Mouse (Mus musculus): ENCODE results near the gene Gbp8. TPM values are rescaled to one million over a fixed set of nuclear protein-coding genes. Genes with fewer than 3 reads are reported as not detected.

The Gbp8 gene
- polyA plus RNA-seq, 2 experiments: 1.6 to 2.0 TPM

DNA sequence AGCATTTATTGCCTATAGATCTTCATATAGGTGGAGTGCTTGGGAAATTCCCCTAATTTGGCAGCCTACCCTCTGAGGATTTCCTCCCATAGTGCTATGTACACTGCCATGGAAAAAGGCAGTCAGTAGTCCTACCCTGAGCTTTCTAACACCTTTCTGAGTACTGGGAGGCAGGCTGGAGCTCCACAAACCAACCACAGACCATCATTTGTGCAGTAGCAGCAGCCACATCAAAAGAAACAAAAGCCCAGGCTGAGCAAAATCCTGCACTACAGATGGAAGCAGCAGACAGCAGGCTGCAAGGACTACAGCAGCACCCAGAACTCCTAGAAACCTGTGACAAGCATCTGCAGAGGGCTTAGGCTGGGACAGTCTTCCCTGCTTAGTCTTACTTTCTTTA lies 129.0 kb downstream of the Gbp8 start:
- Histone ChIP-seq H3K36me3 (replicated peaks; ENCODE audit: control insufficient read depth, insufficient read depth, low read depth) (no peaks in the 10 kb centered on the region), H3K4me3 (ENCODE audit: insufficient read depth in 1 of 2, low read depth in 2 of 2, low read length in 2 of 2) (no peak overlapping the region), H3K27me3 (ENCODE audit: control insufficient read depth, insufficient read depth, low read length) (no peaks in the 10 kb centered on the region), H3K4me1 (replicated peaks; ENCODE audit: control insufficient read depth in 2 of 2, insufficient read depth in 2 of 2, low read length in 1 of 2) (no peaks in the 10 kb centered on the region; a peak in 1 of 4 replicates), H3K9me3 (ENCODE audit: control insufficient read depth, low read length) (no peaks in the 10 kb centered on the region), H3K4me2 (ENCODE audit: low read depth) (no peak overlapping the region), H3K9ac (replicated peaks) (no peak overlapping the region), H3K27ac (no peak overlapping the region)
- no peak for ATAC-seq (ENCODE audit: insufficient read depth)
- no peak for DNase-seq (ENCODE audit: low read depth in 3 of 3, low spot score in 3 of 3)
- TF ChIP-seq CTCF (IDR thresholded peaks at IDR 0.05; ENCODE audit: low read depth): no peak
- TF ChIP-seq EP300 (IDR thresholded peaks at IDR 0.05; ENCODE audit: low read depth): no peak

DNA sequence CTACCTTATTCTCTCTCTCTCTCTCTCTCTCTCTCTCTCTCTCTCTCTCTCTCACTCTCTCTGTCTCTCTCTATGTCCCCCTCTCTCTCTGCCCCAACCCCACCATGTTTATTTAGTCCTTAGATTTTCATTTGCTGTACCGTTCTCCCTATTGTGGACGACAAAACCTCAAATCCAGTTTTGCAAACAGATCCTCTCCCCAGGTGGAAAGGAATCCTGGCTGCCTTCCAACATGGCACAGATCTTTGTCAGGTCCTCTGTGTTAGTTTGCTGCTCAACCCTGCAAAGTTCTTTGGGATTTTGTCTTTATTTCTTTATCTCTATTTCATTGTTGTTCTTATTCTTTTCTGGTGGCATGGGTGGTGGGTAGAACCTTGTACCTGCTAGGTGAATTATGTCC lies 149.9 kb downstream of the Gbp8 start:
- 73% methylated on average over 2 of the region's 2 CpGs for WGBS (ENCODE audit: insufficient replicate concordance)
- Histone ChIP-seq H3K27me3 (ENCODE audit: control insufficient read depth, insufficient read depth, low read length) (no peaks in the 10 kb centered on the region), H3K4me2 (ENCODE audit: low read depth) (no peak overlapping the region), H3K9me3 (ENCODE audit: control insufficient read depth, low read length) (no peaks in the 10 kb centered on the region), H3K36me3 (replicated peaks; ENCODE audit: control insufficient read depth, insufficient read depth, low read depth) (no peaks in the 10 kb centered on the region), H3K27ac (no peak overlapping the region), H3K9ac (replicated peaks) (no peak overlapping the region), H3K4me3 (ENCODE audit: insufficient read depth in 1 of 2, low read depth in 2 of 2, low read length in 2 of 2) (no peak overlapping the region), H3K4me1 (replicated peaks; ENCODE audit: control insufficient read depth in 2 of 2, insufficient read depth in 2 of 2, low read length in 1 of 2) (no peaks in the 10 kb centered on the region)
- no peak for DNase-seq (ENCODE audit: low read depth in 3 of 3, low spot score in 3 of 3)
- no peak for ATAC-seq (ENCODE audit: insufficient read depth)
- TF ChIP-seq EP300 (IDR thresholded peaks at IDR 0.05; ENCODE audit: low read depth) (no peak), CTCF (IDR thresholded peaks at IDR 0.05; ENCODE audit: low read depth) (no peak)

GRCm38 (mm10) chr5:104988000-104988399 lies 151.3 kb downstream of the Gbp8 start:
- H3K4me1 ChIP-seq (replicated peaks; ENCODE audit: control insufficient read depth in 2 of 2, insufficient read depth in 2 of 2, low read length in 1 of 2): no peaks in the 10 kb centered on the region
- no peak overlapping the region for H3K27ac ChIP-seq
- no peak overlapping the region for H3K4me2 ChIP-seq (ENCODE audit: low read depth)
- no peak for ATAC-seq (ENCODE audit: insufficient read depth)
- WGBS (ENCODE audit: insufficient replicate concordance): 30% methylated on average over 2 of the region's 2 CpGs
- no peaks in the 10 kb centered on the region for H3K36me3 ChIP-seq (replicated peaks; ENCODE audit: control insufficient read depth, insufficient read depth, low read depth)
- H3K9me3 ChIP-seq (ENCODE audit: control insufficient read depth, low read length): no peaks in the 10 kb centered on the region
- no peak overlapping the region for H3K9ac ChIP-seq (replicated peaks)
- DNase-seq (ENCODE audit: low read depth in 3 of 3, low spot score in 3 of 3): no peak
- no peak overlapping the region for H3K4me3 ChIP-seq (ENCODE audit: insufficient read depth in 1 of 2, low read depth in 2 of 2, low read length in 2 of 2)
- no peaks in the 10 kb centered on the region for H3K27me3 ChIP-seq (ENCODE audit: control insufficient read depth, insufficient read depth, low read length)
- TF ChIP-seq EP300 (IDR thresholded peaks at IDR 0.05; ENCODE audit: low read depth): no peak
- TF ChIP-seq CTCF (IDR thresholded peaks at IDR 0.05; ENCODE audit: low read depth): no peak

DNA sequence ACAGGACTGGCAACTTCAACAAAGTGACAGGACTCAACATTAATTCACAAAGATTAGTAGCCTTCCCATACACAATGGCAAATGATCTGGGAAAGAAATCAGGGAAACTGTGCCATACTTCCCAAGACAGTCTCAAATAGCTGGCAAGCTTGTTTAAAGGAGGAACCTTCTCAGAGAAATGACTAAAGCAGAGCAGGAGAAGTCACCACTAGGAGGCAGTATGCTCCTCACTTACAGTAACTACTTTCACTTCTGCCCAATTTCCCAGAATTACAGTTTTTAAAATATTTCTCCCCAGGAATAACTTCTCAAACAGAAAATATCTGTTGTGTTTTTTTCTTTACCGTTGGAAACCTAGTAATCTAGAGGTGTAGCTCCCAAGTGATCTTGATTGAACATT lies 152.6 kb downstream of the Gbp8 start:
- 27% methylated on average over 1 of the region's 1 CpGs for WGBS (ENCODE audit: insufficient replicate concordance)
- Histone ChIP-seq H3K9me3 (ENCODE audit: control insufficient read depth, low read length) (no peaks in the 10 kb centered on the region), H3K27ac (no peak overlapping the region), H3K4me1 (replicated peaks; ENCODE audit: control insufficient read depth in 2 of 2, insufficient read depth in 2 of 2, low read length in 1 of 2) (no peaks in the 10 kb centered on the region), H3K9ac (replicated peaks) (no peak overlapping the region), H3K4me3 (ENCODE audit: insufficient read depth in 1 of 2, low read depth in 2 of 2, low read length in 2 of 2) (no peak overlapping the region), H3K36me3 (replicated peaks; ENCODE audit: control insufficient read depth, insufficient read depth, low read depth) (no peaks in the 10 kb centered on the region), H3K4me2 (ENCODE audit: low read depth) (no peak overlapping the region), H3K27me3 (ENCODE audit: control insufficient read depth, insufficient read depth, low read length) (no peaks in the 10 kb centered on the region)
- no peak for TF ChIP-seq EP300 (IDR thresholded peaks at IDR 0.05; ENCODE audit: low read depth)
- TF ChIP-seq CTCF (IDR thresholded peaks at IDR 0.05; ENCODE audit: low read depth): peak; percentile 40; the same call in 1 of the 2 replicates
- DNase-seq (ENCODE audit: low read depth in 3 of 3, low spot score in 3 of 3) (peak; percentile 7 to 13 (median 10)), ATAC-seq (ENCODE audit: insufficient read depth) (no peak)

DNA sequence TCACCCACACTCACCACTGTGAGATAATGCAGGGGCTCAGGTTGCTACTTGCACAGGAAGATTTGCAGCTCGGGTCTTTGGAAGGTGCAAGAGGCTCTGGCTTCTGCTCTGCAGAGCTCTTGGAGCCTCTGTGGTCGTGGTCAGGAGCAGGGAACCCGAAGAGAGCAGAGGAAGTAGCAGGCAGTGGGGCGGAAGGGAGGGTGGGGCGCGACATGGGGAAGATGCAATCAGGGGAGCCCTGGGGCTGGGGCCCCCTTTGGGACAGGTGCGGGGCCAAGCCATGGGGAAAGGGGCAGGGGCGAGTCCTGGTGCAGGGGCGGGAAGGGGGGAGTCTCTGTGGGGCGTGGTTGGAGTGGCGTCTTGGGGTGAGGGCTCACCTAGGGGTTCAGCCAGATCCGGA lies 156.8 kb downstream of the Gbp8 start, which contains the start of gene Abcg3:
Gene Abcg3 (minus strand): TSS at position 184 of the 400 bp plus-strand sequence.
- no peaks in the 10 kb centered on the region for H3K27me3 ChIP-seq (ENCODE audit: control insufficient read depth, insufficient read depth, low read length)
- H3K9me3 ChIP-seq (ENCODE audit: control insufficient read depth, low read length): no peaks in the 10 kb centered on the region
- no peak within 1 kb of the TSS for H3K27ac ChIP-seq
- H3K4me2 ChIP-seq (ENCODE audit: low read depth): peak within 1 kb of the TSS; percentile 34; the same call in 1 of the 2 replicates
- WGBS (ENCODE audit: insufficient replicate concordance): 4% methylated on average over 11 of the region's 12 CpGs
- no peaks in the 10 kb centered on the region for H3K4me1 ChIP-seq (replicated peaks; ENCODE audit: control insufficient read depth in 2 of 2, insufficient read depth in 2 of 2, low read length in 1 of 2)
- DNase-seq (ENCODE audit: low read depth in 3 of 3, low spot score in 3 of 3): no peak
- H3K9ac ChIP-seq (replicated peaks): no peak within 1 kb of the TSS
- no peak within 1 kb of the TSS; a peak in 1 of 4 replicates for H3K4me3 ChIP-seq (ENCODE audit: insufficient read depth in 1 of 2, low read depth in 2 of 2, low read length in 2 of 2)
- peak; percentile 28; the same call in 1 of the 2 replicates for ATAC-seq (ENCODE audit: insufficient read depth)
- no peaks in the 10 kb centered on the region for H3K36me3 ChIP-seq (replicated peaks; ENCODE audit: control insufficient read depth, insufficient read depth, low read depth)
- TF ChIP-seq CTCF (IDR thresholded peaks at IDR 0.05; ENCODE audit: low read depth) (no peak), EP300 (IDR thresholded peaks at IDR 0.05; ENCODE audit: low read depth) (no peak)
